8 mouse cellular contexts compared by ENCODE assay signal in the genomic region with DNA sequence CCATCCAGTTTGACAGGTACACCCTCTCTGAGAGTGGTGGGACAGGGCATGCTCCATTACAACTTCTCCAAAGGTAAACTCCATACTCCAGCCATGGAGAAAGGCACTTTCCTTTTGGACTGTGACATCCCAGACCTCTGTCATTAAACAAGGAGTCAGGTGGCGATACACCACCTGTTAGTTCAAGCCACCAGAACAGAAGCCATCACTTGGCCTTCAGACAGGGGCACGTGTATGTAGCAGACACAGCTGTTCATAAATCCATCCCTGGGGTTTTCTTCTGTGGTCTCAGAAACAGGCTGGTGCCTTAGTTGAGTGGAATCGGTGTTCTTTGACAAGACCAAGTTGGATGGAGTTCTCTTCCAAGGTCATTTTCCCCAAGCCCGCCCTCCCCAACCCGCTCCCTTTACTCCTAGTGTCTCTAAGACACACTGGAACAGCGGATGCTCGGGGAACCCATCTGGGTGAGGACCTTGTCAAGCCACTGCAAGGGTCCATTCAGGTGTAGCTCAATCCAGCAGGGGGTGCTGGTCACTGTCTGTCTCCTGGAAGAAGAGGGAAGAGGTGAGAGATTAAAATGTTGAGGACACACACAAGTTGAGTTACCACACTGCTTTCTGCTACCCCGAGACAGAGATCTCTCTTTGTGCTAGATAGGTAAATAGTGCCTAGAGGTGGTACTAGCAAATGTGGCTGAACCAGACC. TPM values are rescaled to one million over a fixed set of nuclear protein-coding genes. Genes with fewer than 3 reads are reported as not detected.
DNase-seq lines count a peak whose midpoint lies in the region; ATAC-seq and TF ChIP-seq lines count a peak whose summit lies in the region.
"Had no signal": no experiment of that assay in that cellular context is flagged by ENCODE, and none has a peak within 500 bp of the region (broad histone marks: within the 10 kb centered on the region; RNA-seq: fewer than 3 reads in every experiment).

No protein-coding gene starts in this region.

- peak; percentile 57 for TF ChIP-seq CTCF in kidney, adult 2 months (conservative IDR thresholded peaks at IDR 0.05; ENCODE audit: insufficient read depth, insufficient read length, low read depth, low read length)
- peak; percentile 32 for TF ChIP-seq CTCF in ES-Bruce4 (IDR thresholded peaks at IDR 0.05; ENCODE audit: low read depth, low read length)

- H3ac ChIP-seq in myocyte (ENCODE audit: control insufficient read depth, insufficient read length), result no peak overlapping the region

- H3K27me3 ChIP-seq in kidney, adult 2 months (replicated peaks; ENCODE audit: control insufficient read depth, insufficient read depth, low read length), result no peaks in the 10 kb centered on the region
- H3K27me3 ChIP-seq in kidney, embryonic 14.5 days (ENCODE audit: control insufficient read depth, insufficient read depth, low read length), result no peaks in the 10 kb centered on the region
- no peaks in the 10 kb centered on the region for H3K27me3 ChIP-seq in ES-Bruce4 (ENCODE audit: control insufficient read depth, insufficient read depth, low read length, poor library complexity, severe bottlenecking)
- H3K27me3 ChIP-seq in myocyte (ENCODE audit: control insufficient read depth, insufficient read depth, insufficient read length), result no peaks in the 10 kb centered on the region
- H3K27me3 ChIP-seq: hindbrain, embryonic 15.5 days had no signal

- no peak for TF ChIP-seq EP300 in ES-Bruce4 (IDR thresholded peaks at IDR 0.05; ENCODE audit: insufficient read depth, low read depth, low read length)

- WGBS in kidney, adult 2 months, result 86% methylated on average over 8 of the region's 8 CpGs
- 77% methylated on average over 8 of the region's 8 CpGs for WGBS in kidney, embryonic 14.5 days

- DNase-seq in kidney, adult 2 months, result peak; percentile 44
- DNase-seq in adrenal gland, postnatal 10 days, result peak; percentile 61
- no peak for DNase-seq in Muller cell, postnatal 12 days (ENCODE audit: inconsistent ontology term)
- DNase-seq in ovary, postnatal 14 days (ENCODE audit: low spot score), result no peak

- H3K36me3 ChIP-seq in kidney, adult 2 months (ENCODE audit: control insufficient read depth, insufficient read depth, low read length), result no peaks in the 10 kb centered on the region; the same call in 1 of the 2 replicates
- H3K36me3 ChIP-seq in kidney, embryonic 14.5 days (ENCODE audit: control insufficient read depth, insufficient read depth, low read length), result peaks cover 75% of the 10 kb centered on the region
- no peaks in the 10 kb centered on the region for H3K36me3 ChIP-seq in ES-Bruce4 (ENCODE audit: control insufficient read depth, insufficient read depth, low read length, poor library complexity, severe bottlenecking)
- H3K36me3 ChIP-seq in myocyte (ENCODE audit: control insufficient read depth, insufficient read depth), result peaks cover 28% of the 10 kb centered on the region

- no peak overlapping the region for H3K4me3 ChIP-seq in kidney, adult 2 months (ENCODE audit: insufficient read depth, low read depth, low read length)
- no peak overlapping the region for H3K4me3 ChIP-seq in kidney, embryonic 14.5 days (ENCODE audit: low read length)
- H3K4me3 ChIP-seq in ES-Bruce4 (ENCODE audit: low read depth, low read length) (no peak overlapping the region), myocyte (no peak overlapping the region)
- H3K4me3 ChIP-seq: hindbrain, embryonic 15.5 days had no signal

- ATAC-seq in kidney, embryonic 14.5 days (ENCODE audit: low FRiP score, low TSS enrichment), result no peak

- no peak overlapping the region for H3K4me2 ChIP-seq in kidney, embryonic 14.5 days (replicated peaks; ENCODE audit: low read depth, low read length)
- no peak overlapping the region for H3K4me2 ChIP-seq in myocyte (ENCODE audit: low read depth)
- H3K4me2 ChIP-seq: hindbrain, embryonic 15.5 days had no signal

- no peak overlapping the region for H3K9ac ChIP-seq in kidney, embryonic 14.5 days (ENCODE audit: low read depth, low read length)
- H3K9ac ChIP-seq in ES-Bruce4 (ENCODE audit: low read depth, poor library complexity, severe bottlenecking), result no peak overlapping the region
- H3K9ac ChIP-seq: hindbrain, embryonic 15.5 days had no signal

- H3K4me1 ChIP-seq in kidney, adult 2 months (ENCODE audit: control insufficient read depth, insufficient read depth, low read length), result peaks cover 4% of the 10 kb centered on the region; the same call in 1 of the 2 replicates
- H3K4me1 ChIP-seq in kidney, embryonic 14.5 days (ENCODE audit: control insufficient read depth, insufficient read depth, low read length), result peaks cover 8% of the 10 kb centered on the region; the same call in 1 of the 2 replicates
- H3K4me1 ChIP-seq in ES-Bruce4 (ENCODE audit: control insufficient read depth, insufficient read depth, low read length), result no peaks in the 10 kb centered on the region

- no peak for TF ChIP-seq POLR2A in kidney, adult 2 months (IDR thresholded peaks at IDR 0.05; ENCODE audit: low read depth, low read length)
- no peak for TF ChIP-seq POLR2A in ES-Bruce4 (IDR thresholded peaks at IDR 0.05; ENCODE audit: insufficient read depth, low read length)
- no peak for TF ChIP-seq POLR2A in myocyte (IDR thresholded peaks at IDR 0.05; ENCODE audit: insufficient read length, low read depth)

- H3K27ac ChIP-seq in kidney, adult 2 months (ENCODE audit: insufficient read depth, low read depth, low read length), result no peak overlapping the region
- H3K27ac ChIP-seq in kidney, embryonic 14.5 days (ENCODE audit: low read depth, low read length), result no peak overlapping the region
- no peak overlapping the region for H3K27ac ChIP-seq in ES-Bruce4 (ENCODE audit: insufficient read depth, low read length)
- H3K27ac ChIP-seq: hindbrain, embryonic 15.5 days had no signal

- H3K79me2 ChIP-seq in myocyte (ENCODE audit: control insufficient read depth, insufficient read depth), result no peaks in the 10 kb centered on the region

- H3K9me3 ChIP-seq in kidney, embryonic 14.5 days (ENCODE audit: control insufficient read depth, low read length), result no peaks in the 10 kb centered on the region
- no peaks in the 10 kb centered on the region for H3K9me3 ChIP-seq in ES-Bruce4 (replicated peaks; ENCODE audit: control insufficient read depth, insufficient read depth, low read length, poor library complexity, severe bottlenecking)
- H3K9me3 ChIP-seq: hindbrain, embryonic 15.5 days had no signal

TF ChIP-seq in myocyte, 11 proteins besides CTCF, POLR2A, EP300 and RAD21:
- TF ChIP-seq POLR2AphosphoS2 (IDR thresholded peaks at IDR 0.05; ENCODE audit: insufficient read length, low read depth) (no peak), MAX (IDR thresholded peaks at IDR 0.05; ENCODE audit: low read depth) (no peak), TCF12 (IDR thresholded peaks at IDR 0.05; ENCODE audit: insufficient read depth, poor library complexity, severe bottlenecking) (peak; percentile 62), MYOG (IDR thresholded peaks at IDR 0.05; ENCODE audit: control insufficient read depth in 1 of 3, insufficient read depth in 1 of 3, insufficient read length in 2 of 3, low read depth in 2 of 3) (peak in 2 of 3 experiments; percentile 19 to 66), REST (IDR thresholded peaks at IDR 0.05; ENCODE audit: insufficient read depth, insufficient read length) (no peak), MYOD1 (IDR thresholded peaks at IDR 0.05; ENCODE audit: control insufficient read depth in 1 of 3, insufficient read length in 2 of 3, low read depth in 2 of 3) (peak; percentile 42 to 82 (median 75)), TCF3 (IDR thresholded peaks at IDR 0.05; ENCODE audit: insufficient read length, low read depth) (peak; percentile 30)
TF ChIP-seq in myocyte: peak in this region for 4.

RNA-seq across cellular contexts. Expression of a gene that starts 47.5 kb away (rescaled TPM):
- polyA plus RNA-seq in kidney, adult 2 months (2012; rRNA removed), result 15.7 and 18.3 TPM in 2 replicates
- 18.9 and 31.1 TPM in 2 replicates for polyA plus RNA-seq in kidney, embryonic 14.5 days (2014; fragmentation: Nextera tagmentation; extraction: Ambion mirVana)
- polyA plus RNA-seq in ES-Bruce4 (2011; ENCODE audit: insufficient read depth, insufficient read length, low read depth, missing spikeins), result 18.2 and 18.8 TPM in 2 replicates
- total RNA-seq in adrenal gland, postnatal 10 days (2021), result 10 to 100 TPM; 22.0 to 24.3 TPM
- polyA plus RNA-seq in myocyte (2012; fragmentation: generic; extraction: Trizol), result 10.4 TPM

RNA-seq across cellular contexts. Expression of a gene that starts 47.7 kb away (rescaled TPM):
- 0.04 and 0.06 TPM in 2 replicates for polyA plus RNA-seq in kidney, adult 2 months (2012; rRNA removed)
- 0.09 TPM in 1 of 2 replicates, not detected in the other for polyA plus RNA-seq in kidney, embryonic 14.5 days (2014; fragmentation: Nextera tagmentation; extraction: Ambion mirVana)
- polyA plus RNA-seq in ES-Bruce4 (2011; ENCODE audit: insufficient read depth, insufficient read length, low read depth, missing spikeins) (not detected in 2 replicates), myocyte (2012; fragmentation: generic; extraction: Trizol) (not detected)
- total RNA-seq in adrenal gland, postnatal 10 days (2021), result under 1 TPM; 0.18 TPM

Comparison
In these comparisons a context has a peak if more than half of its experiments do, and no peak if none do; other contexts are left out.
1. DNase-seq: peak in kidney, adult 2 months (single experiment) and adrenal gland, postnatal 10 days (single experiment); none in Muller cell, postnatal 12 days (single experiment) and ovary, postnatal 14 days (single experiment).